Mouse (Mus musculus): ENCODE results near the gene Samd11.

GRCm38 (mm10) chr4:156252140-156252539 lies 3.3 kb downstream of the Samd11 start:
- TF ChIP-seq CTCF (IDR thresholded peaks at IDR 0.05; ENCODE audit: borderline replicate concordance, extremely low read depth, insufficient read depth, insufficient read length) (no peak), POLR2A (IDR thresholded peaks at IDR 0.05; ENCODE audit: borderline replicate concordance, extremely low read depth, insufficient read depth, insufficient read length, poor library complexity, severe bottlenecking) (no peak)

Measured in brain, embryonic 14.5 days (tissue).